Mouse (Mus musculus): ENCODE results near the gene a. TPM values are rescaled to one million over a fixed set of nuclear protein-coding genes. Genes with fewer than 3 reads are reported as not detected.

a gene
- polyA plus RNA-seq, 1 experiment from 2014 or later, result 0.94 TPM

GRCm38 (mm10) chr2:154776496-154776895 lies 14.7 kb upstream of the a start:
- ATAC-seq, result no peak
- H3K27me3 ChIP-seq (replicated peaks; ENCODE audit: control insufficient read depth, insufficient read depth, low read length), result no peaks in the 10 kb centered on the region
- H3K9me3 ChIP-seq (ENCODE audit: control insufficient read depth, low read length), result no peaks in the 10 kb centered on the region
- H3K9ac ChIP-seq (replicated peaks; ENCODE audit: low read depth, low read length), result no peak overlapping the region
- H3K4me2 ChIP-seq (ENCODE audit: low read length), result no peak overlapping the region
- 63% methylated on average over 7 of the region's 7 CpGs for WGBS
- no peaks in the 10 kb centered on the region for H3K4me1 ChIP-seq (replicated peaks; ENCODE audit: control insufficient read depth, insufficient read depth, low read length)
- H3K36me3 ChIP-seq (ENCODE audit: control insufficient read depth, insufficient read depth), result no peaks in the 10 kb centered on the region
- no peak overlapping the region for H3K4me3 ChIP-seq (replicated peaks; ENCODE audit: low read length)
- no peak overlapping the region for H3K27ac ChIP-seq (ENCODE audit: low read length)

- ATAC-seq, result no peak
- no peak overlapping the region for H3K4me3 ChIP-seq (replicated peaks; ENCODE audit: low read length)
- WGBS, result 46% methylated on average over 3 of the region's 3 CpGs
- H3K4me2 ChIP-seq (ENCODE audit: low read length), result no peak overlapping the region
- H3K27ac ChIP-seq (ENCODE audit: low read length), result no peak overlapping the region
- H3K4me1 ChIP-seq (replicated peaks; ENCODE audit: control insufficient read depth, insufficient read depth, low read length), result 0 out of 2 replicates have a peak, but pooled peaks cover 9% of the 10 kb centered on the region
- no peaks in the 10 kb centered on the region for H3K36me3 ChIP-seq (ENCODE audit: control insufficient read depth, insufficient read depth)
- no peaks in the 10 kb centered on the region for H3K9me3 ChIP-seq (ENCODE audit: control insufficient read depth, low read length)
- no peak overlapping the region for H3K9ac ChIP-seq (replicated peaks; ENCODE audit: low read depth, low read length)
- H3K27me3 ChIP-seq (replicated peaks; ENCODE audit: control insufficient read depth, insufficient read depth, low read length), result no peaks in the 10 kb centered on the region
These were observed 11.6 kb upstream of the a start for GRCm38 (mm10) chr2:154779648-154780047.

- Histone ChIP-seq H3K27me3 (replicated peaks; ENCODE audit: control insufficient read depth, insufficient read depth, low read length) (no peaks in the 10 kb centered on the region), H3K4me2 (ENCODE audit: low read length) (no peak overlapping the region), H3K4me3 (replicated peaks; ENCODE audit: low read length) (no peak overlapping the region), H3K9me3 (ENCODE audit: control insufficient read depth, low read length) (no peaks in the 10 kb centered on the region), H3K36me3 (ENCODE audit: control insufficient read depth, insufficient read depth) (no peaks in the 10 kb centered on the region), H3K9ac (replicated peaks; ENCODE audit: low read depth, low read length) (no peak overlapping the region), H3K4me1 (replicated peaks; ENCODE audit: control insufficient read depth, insufficient read depth, low read length) (0 out of 2 replicates have a peak, but pooled peaks cover 9% of the 10 kb centered on the region), H3K27ac (ENCODE audit: low read length) (no peak overlapping the region)
- 55% methylated on average over 4 of the region's 4 CpGs for WGBS
- ATAC-seq, result no peak
These were observed 8.8 kb upstream of the a start for GRCm38 (mm10) chr2:154782361-154782760.

- Histone ChIP-seq H3K4me3 (replicated peaks; ENCODE audit: low read length) (no peak overlapping the region), H3K27me3 (replicated peaks; ENCODE audit: control insufficient read depth, insufficient read depth, low read length) (no peaks in the 10 kb centered on the region), H3K4me1 (replicated peaks; ENCODE audit: control insufficient read depth, insufficient read depth, low read length) (0 out of 2 replicates have a peak, but pooled peaks cover 9% of the 10 kb centered on the region), H3K9ac (replicated peaks; ENCODE audit: low read depth, low read length) (no peak overlapping the region), H3K9me3 (ENCODE audit: control insufficient read depth, low read length) (no peaks in the 10 kb centered on the region), H3K36me3 (ENCODE audit: control insufficient read depth, insufficient read depth) (no peaks in the 10 kb centered on the region), H3K27ac (ENCODE audit: low read length) (no peak overlapping the region), H3K4me2 (ENCODE audit: low read length) (no peak overlapping the region)
- WGBS, result 44% methylated on average over 17 of the region's 17 CpGs
- ATAC-seq, result no peak
These were observed 8.1 kb upstream of the a start for GRCm38 (mm10) chr2:154782856-154783650.

- 77% methylated on average over 3 of the region's 3 CpGs for WGBS
- Histone ChIP-seq H3K4me1 (replicated peaks; ENCODE audit: control insufficient read depth, insufficient read depth, low read length) (peaks cover 14% of the 10 kb centered on the region; the same call in 1 of the 2 replicates), H3K4me3 (replicated peaks; ENCODE audit: low read length) (no peak overlapping the region), H3K9ac (replicated peaks; ENCODE audit: low read depth, low read length) (no peak overlapping the region), H3K4me2 (ENCODE audit: low read length) (no peak overlapping the region), H3K27me3 (replicated peaks; ENCODE audit: control insufficient read depth, insufficient read depth, low read length) (no peaks in the 10 kb centered on the region), H3K27ac (ENCODE audit: low read length) (no peak overlapping the region), H3K36me3 (ENCODE audit: control insufficient read depth, insufficient read depth) (no peaks in the 10 kb centered on the region), H3K9me3 (ENCODE audit: control insufficient read depth, low read length) (no peaks in the 10 kb centered on the region)
- no peak for ATAC-seq
These were observed 5.9 kb upstream of the a start for GRCm38 (mm10) chr2:154785284-154785683.

- Histone ChIP-seq H3K4me2 (ENCODE audit: low read length) (no peak overlapping the region), H3K27me3 (replicated peaks; ENCODE audit: control insufficient read depth, insufficient read depth, low read length) (no peaks in the 10 kb centered on the region), H3K36me3 (ENCODE audit: control insufficient read depth, insufficient read depth) (no peaks in the 10 kb centered on the region), H3K9me3 (ENCODE audit: control insufficient read depth, low read length) (no peaks in the 10 kb centered on the region), H3K9ac (replicated peaks; ENCODE audit: low read depth, low read length) (no peak overlapping the region), H3K27ac (ENCODE audit: low read length) (no peak overlapping the region), H3K4me3 (replicated peaks; ENCODE audit: low read length) (no peak overlapping the region), H3K4me1 (replicated peaks; ENCODE audit: control insufficient read depth, insufficient read depth, low read length) (peaks cover 14% of the 10 kb centered on the region; the same call in 1 of the 2 replicates)
- 41% methylated on average over 3 of the region's 3 CpGs for WGBS
- no peak for ATAC-seq
These were observed 5.0 kb upstream of the a start for GRCm38 (mm10) chr2:154786187-154786586.

- Histone ChIP-seq H3K36me3 (ENCODE audit: control insufficient read depth, insufficient read depth) (no peaks in the 10 kb centered on the region), H3K9ac (replicated peaks; ENCODE audit: low read depth, low read length) (no peak overlapping the region), H3K27ac (ENCODE audit: low read length) (no peak overlapping the region), H3K4me2 (ENCODE audit: low read length) (no peak overlapping the region), H3K4me3 (replicated peaks; ENCODE audit: low read length) (no peak overlapping the region), H3K27me3 (replicated peaks; ENCODE audit: control insufficient read depth, insufficient read depth, low read length) (no peaks in the 10 kb centered on the region), H3K4me1 (replicated peaks; ENCODE audit: control insufficient read depth, insufficient read depth, low read length) (peaks cover 14% of the 10 kb centered on the region; the same call in 1 of the 2 replicates), H3K9me3 (ENCODE audit: control insufficient read depth, low read length) (no peaks in the 10 kb centered on the region)
- no peak for ATAC-seq
- WGBS, result 45% methylated on average over 11 of the region's 11 CpGs
These were observed 4.4 kb upstream of the a start for GRCm38 (mm10) chr2:154786776-154787175.

GRCm38 (mm10) chr2:154789381-154789780 lies 1.8 kb upstream of the a start:
- H3K9me3 ChIP-seq (ENCODE audit: control insufficient read depth, low read length), result no peaks in the 10 kb centered on the region
- 78% methylated on average over 6 of the region's 6 CpGs for WGBS
- ATAC-seq, result no peak
- no peak overlapping the region for H3K9ac ChIP-seq (replicated peaks; ENCODE audit: low read depth, low read length)
- no peak overlapping the region for H3K27ac ChIP-seq (ENCODE audit: low read length)
- no peak overlapping the region for H3K4me2 ChIP-seq (ENCODE audit: low read length)
- H3K4me1 ChIP-seq (replicated peaks; ENCODE audit: control insufficient read depth, insufficient read depth, low read length), result peaks cover 18% of the 10 kb centered on the region
- H3K27me3 ChIP-seq (replicated peaks; ENCODE audit: control insufficient read depth, insufficient read depth, low read length), result no peaks in the 10 kb centered on the region
- no peaks in the 10 kb centered on the region for H3K36me3 ChIP-seq (ENCODE audit: control insufficient read depth, insufficient read depth)
- H3K4me3 ChIP-seq (replicated peaks; ENCODE audit: low read length), result no peak overlapping the region

- peak overlapping the region; percentile 57 for H3K9ac ChIP-seq (replicated peaks; ENCODE audit: low read depth, low read length)
- peak overlapping the region; percentile 94 for H3K4me3 ChIP-seq (replicated peaks; ENCODE audit: low read length)
- H3K27me3 ChIP-seq (replicated peaks; ENCODE audit: control insufficient read depth, insufficient read depth, low read length), result no peaks in the 10 kb centered on the region
- WGBS, result 4% methylated on average over 14 of the region's 14 CpGs
- no peaks in the 10 kb centered on the region for H3K36me3 ChIP-seq (ENCODE audit: control insufficient read depth, insufficient read depth)
- peaks cover 18% of the 10 kb centered on the region for H3K4me1 ChIP-seq (replicated peaks; ENCODE audit: control insufficient read depth, insufficient read depth, low read length)
- no peak for ATAC-seq
- H3K27ac ChIP-seq (ENCODE audit: low read length), result peak overlapping the region; percentile 52
- H3K9me3 ChIP-seq (ENCODE audit: control insufficient read depth, low read length), result no peaks in the 10 kb centered on the region
- peak overlapping the region; percentile 51 for H3K4me2 ChIP-seq (ENCODE audit: low read length)
These were observed 1.1 kb upstream of the a start for GRCm38 (mm10) chr2:154789977-154790655.

Measured in forebrain, embryonic 16.5 days (tissue).